Mouse (Mus musculus) frontal cortex, adult (tissue): Measurements from ENCODE around the gene Gimap8.
A peak's percentile ranks its signal among the peaks of the same experiment; 100 is the strongest.
"Not testable (repeated sequence)": the region's sequence is repeated elsewhere in the genome, so short reads cannot be mapped to it uniquely, and the experiment has no call there.

Experiments used
- ATAC-seq: cut with Nextera tagmentation; 2 replicates; pipeline ENCODE4 v1.9.2; 2017; ENCODE audit warnings: mild to moderate bottlenecking, moderate library complexity, mixed read lengths; ENCODE audit not compliant: low TSS enrichment

Gene Gimap8

DNA sequence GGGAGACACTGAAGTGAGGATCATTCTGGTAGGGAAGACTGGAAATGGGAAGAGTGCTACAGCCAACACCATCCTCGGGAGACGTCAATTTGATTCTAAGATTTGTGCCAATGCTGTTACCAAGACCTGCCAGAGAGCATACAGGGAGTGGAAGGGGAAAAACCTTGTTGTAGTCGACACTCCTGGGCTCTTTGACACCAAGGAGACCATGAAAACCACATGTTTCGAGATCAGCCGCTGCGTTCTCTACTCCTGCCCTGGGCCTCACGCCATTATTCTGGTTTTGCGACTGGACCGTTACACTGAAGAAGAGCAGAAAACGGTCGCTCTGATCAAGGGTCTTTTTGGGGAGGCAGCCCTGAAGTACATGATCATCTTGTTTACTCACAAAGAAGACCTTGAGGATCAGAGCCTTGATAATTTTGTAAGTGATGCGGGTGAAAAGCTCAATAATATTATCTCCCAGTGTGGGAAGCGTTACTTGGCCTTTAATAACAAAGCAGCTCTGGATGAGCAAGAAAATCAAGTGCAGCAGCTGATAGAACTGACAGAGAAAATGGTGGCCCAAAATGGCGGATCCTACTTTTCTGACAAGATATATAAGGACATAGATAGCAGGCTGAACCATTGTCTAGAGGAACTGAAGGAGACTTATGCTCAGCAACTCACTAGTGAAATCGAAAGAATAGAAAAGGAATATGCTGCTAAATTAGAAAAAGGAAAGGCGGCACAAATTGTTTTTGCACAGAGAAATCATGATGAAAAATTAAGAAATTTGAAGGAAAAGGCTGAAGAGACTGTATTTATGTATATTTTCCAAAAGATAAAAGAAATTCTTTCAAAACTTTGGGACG lies 30.7 kb downstream of the Gimap8 start:
- no peak for ATAC-seq

GRCm38 (mm10) chr6:48678391-48678790 lies 31.4 kb downstream of the Gimap8 start:
- no peak for ATAC-seq

GRCm38 (mm10) chr6:48679701-48680100 lies 32.7 kb downstream of the Gimap8 start:
- no peak for ATAC-seq

DNA sequence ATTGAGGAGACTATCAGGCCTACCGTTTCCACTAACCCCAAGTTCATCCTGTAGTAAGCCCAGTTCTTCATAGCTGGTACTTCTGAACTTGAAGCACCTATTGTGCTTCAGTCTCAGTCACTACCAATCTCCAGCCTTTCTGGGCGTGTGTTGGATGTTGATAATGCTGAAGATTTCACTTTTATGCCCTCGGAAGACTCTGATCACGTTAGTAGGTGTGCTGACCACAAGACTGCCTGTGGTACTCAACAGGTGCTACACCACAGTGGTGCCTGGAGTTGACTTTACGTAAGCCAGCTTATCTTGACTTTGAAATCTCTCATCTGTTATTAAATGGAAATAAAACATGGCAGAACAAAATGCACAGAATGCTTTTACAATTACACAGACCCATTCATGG lies 33.4 kb downstream of the Gimap8 start:
- no peak for ATAC-seq

- no peak for ATAC-seq
These were observed 34.5 kb downstream of the Gimap8 start for GRCm38 (mm10) chr6:48681472-48682090.

DNA sequence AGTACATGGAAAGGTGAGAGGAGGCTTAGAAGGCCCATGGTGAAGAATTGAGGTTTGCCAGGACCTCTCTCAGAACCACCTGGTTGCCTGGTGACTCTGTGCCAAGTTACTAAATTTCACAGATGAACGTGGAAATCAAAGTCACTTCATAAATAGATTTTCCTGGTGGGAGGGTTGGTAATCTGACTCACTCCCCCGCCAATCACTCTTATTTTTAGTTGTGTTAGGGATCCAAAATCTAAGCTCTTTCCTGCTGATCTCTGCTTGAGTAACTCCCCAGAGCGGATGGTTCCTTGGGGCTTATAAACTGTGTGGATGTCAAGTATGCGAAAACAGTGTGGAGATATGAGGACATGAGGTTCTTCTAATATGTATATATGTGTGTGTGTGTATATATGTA lies 35.2 kb downstream of the Gimap8 start:
- ATAC-seq, result peak; percentile 70

DNA sequence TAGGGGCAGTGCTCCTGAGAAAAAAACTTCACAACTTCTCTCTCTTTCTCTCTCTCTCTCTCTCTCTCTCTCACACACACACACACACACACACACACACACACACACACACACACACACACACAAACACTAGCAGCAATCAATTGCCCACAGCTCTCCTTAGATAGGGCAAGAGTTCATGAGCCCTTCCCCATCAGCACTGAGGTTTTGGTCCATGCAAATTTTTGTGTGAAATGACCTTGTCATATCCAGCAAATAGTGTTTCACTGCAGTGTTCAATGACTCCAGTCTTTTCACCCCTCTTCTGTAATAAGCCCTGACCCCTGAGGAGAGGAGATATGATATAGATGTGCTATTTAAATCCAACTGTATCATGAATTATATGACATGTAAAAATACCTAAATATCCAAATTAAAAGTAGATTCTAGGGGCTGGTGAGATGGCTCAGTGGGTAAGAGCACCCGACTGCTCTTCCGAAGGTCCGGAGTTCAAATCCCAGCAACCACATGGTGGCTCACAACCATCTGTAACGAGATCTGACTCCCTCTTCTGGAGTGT lies 36.3 kb downstream of the Gimap8 start:
- ATAC-seq, result not testable (repeated sequence)

GRCm38 (mm10) chr6:48684319-48684718 lies 37.3 kb downstream of the Gimap8 start, which contains the start of gene Gimap4:
Gene Gimap4 (plus strand): TSS chr6:48684549.
- ATAC-seq, result no peak

DNA sequence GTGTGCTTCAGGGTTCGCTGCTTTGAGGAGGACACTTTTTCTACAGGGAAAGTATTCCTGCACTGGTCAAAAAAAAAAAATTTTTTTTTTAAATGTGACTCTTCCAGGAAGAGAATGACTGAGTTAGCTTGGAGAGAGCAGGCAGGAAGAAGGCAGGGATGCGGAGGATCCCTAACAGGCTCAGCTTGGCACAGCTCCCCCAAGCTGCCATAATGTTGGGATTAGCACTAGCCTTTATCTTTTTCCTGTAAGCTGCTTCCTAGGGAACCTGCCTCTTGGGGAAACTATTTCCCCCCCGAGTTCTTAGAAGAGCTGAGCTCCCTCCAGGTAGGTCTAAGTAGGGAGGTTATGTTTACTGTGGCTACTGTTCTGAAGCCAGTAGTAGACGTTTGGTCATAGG lies 37.8 kb downstream of the Gimap8 start:
- ATAC-seq, result no peak

GRCm38 (mm10) chr6:48685251-48685650 lies 38.2 kb downstream of the Gimap8 start:
- ATAC-seq, result no peak

GRCm38 (mm10) chr6:48685694-48686665 lies 38.9 kb downstream of the Gimap8 start:
- no peak for ATAC-seq

- no peak for ATAC-seq
These were observed 40.0 kb downstream of the Gimap8 start for GRCm38 (mm10) chr6:48687077-48687476.

- no peak for ATAC-seq
These were observed 42.3 kb downstream of the Gimap8 start for GRCm38 (mm10) chr6:48689320-48689719.

DNA sequence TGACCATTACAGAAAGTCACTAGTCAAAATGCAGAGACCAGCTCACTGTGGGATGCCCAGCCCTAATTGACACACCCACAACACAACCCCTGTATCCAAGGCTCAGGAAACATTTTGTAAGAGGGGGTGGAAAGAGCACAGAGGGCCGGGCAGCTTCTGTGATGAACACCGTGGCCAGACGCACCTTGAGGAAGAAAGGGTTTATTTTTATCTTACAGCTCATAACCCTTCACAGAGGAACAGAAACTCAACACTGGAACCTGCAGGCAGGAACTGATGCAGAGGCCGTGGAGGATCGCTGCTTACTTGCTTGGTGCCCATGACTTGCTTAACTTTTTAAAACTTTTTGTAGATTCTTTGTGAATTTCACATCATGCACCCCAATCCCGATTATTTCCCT lies 45.9 kb downstream of the Gimap8 start:
- ATAC-seq, result no peak

GRCm38 (mm10) chr6:48696830-48697554 lies 50.0 kb downstream of the Gimap8 start:
- ATAC-seq, result no peak

DNA sequence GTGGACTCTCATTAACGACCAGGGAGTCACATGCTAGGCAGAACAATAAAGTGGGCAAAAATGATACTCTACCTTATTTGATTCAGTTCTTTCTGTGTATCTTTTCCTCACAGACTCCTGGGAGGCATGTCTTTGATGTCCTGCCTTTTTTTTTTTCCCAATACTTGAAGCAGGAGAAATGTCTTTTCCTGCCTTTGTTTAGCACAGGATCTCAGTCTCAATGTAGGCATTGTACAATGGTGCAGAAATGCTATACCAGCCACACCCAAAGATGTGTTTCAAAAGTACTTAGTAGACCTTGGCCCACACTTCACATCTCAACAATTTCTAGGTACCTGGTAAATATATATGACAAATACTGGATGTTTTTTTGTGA lies 50.5 kb downstream of the Gimap8 start:
- ATAC-seq, result no peak

- no peak for ATAC-seq
These were observed 51.2 kb downstream of the Gimap8 start for GRCm38 (mm10) chr6:48698066-48698856.

DNA sequence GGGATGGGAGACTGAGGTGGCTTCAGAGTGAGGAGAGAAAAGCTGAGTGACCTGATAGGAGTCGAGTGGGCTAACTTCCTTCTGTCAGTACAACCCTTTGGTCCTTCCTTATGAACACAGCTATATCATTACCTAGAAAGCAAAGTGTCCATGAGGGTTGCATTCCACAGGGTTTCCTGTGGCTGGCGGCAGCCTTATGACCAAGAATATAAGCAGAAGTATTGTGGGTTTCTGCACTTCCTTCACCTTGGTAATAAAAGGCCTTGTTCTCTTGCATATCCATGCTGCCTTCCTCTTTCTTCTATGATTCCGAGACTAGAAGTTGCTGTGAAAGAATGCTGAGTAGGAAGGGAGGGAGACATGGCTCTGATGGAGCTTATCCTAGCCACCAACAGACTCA lies 51.9 kb downstream of the Gimap8 start:
- ATAC-seq, result no peak

GRCm38 (mm10) chr6:48700251-48701075 lies 53.4 kb downstream of the Gimap8 start:
- no peak for ATAC-seq
